Mouse (Mus musculus) heart, postnatal 4 days (tissue): Measurements from ENCODE around the gene Tsc1. TPM values are rescaled to one million over a fixed set of nuclear protein-coding genes. Genes with fewer than 3 reads are reported as not detected.

Experiments used
- DNase-seq: peaks from one replicate; pipeline ENCODE4 v3.0.0; 2021
- total RNA-seq, 2 experiments: library from RNA; stranded (reverse); gene quantifications; 2 replicates each; pipeline ENCODE4 v1.2.3; 2021

Gene Tsc1
- total RNA-seq = 10 to 100 TPM; 16.4 to 17.5 TPM

GRCm38 (mm10) chr2:28640461-28641424 lies at the start of gene Tsc1:
Gene Tsc1, plus strand, starts transcription at chr2:28641228.
- peak; percentile 96 for DNase-seq

- no peak for DNase-seq
Measured at GRCm38 (mm10) chr2:28591479-28591878, 49.5 kb upstream of the Tsc1 start.

GRCm38 (mm10) chr2:28592809-28593208 lies 48.2 kb upstream of the Tsc1 start:
- DNase-seq = peak; percentile 75

- DNase-seq = no peak
Measured at GRCm38 (mm10) chr2:28596021-28596420, 45.0 kb upstream of the Tsc1 start.

GRCm38 (mm10) chr2:28596998-28597397 lies 44.0 kb upstream of the Tsc1 start:
- no peak for DNase-seq

- DNase-seq = no peak
Measured at GRCm38 (mm10) chr2:28597733-28598547, 43.1 kb upstream of the Tsc1 start.

GRCm38 (mm10) chr2:28598692-28599568 lies 42.1 kb upstream of the Tsc1 start:
- DNase-seq = no peak

- no peak for DNase-seq
Measured at GRCm38 (mm10) chr2:28599569-28599900, 41.5 kb upstream of the Tsc1 start.

- no peak for DNase-seq
Measured at GRCm38 (mm10) chr2:28601720-28602590, 39.1 kb upstream of the Tsc1 start.

- no peak for DNase-seq
Measured at GRCm38 (mm10) chr2:28603542-28603941, 37.5 kb upstream of the Tsc1 start.

GRCm38 (mm10) chr2:28605789-28606541 lies 35.1 kb upstream of the Tsc1 start:
- DNase-seq = no peak

- no peak for DNase-seq
Measured at GRCm38 (mm10) chr2:28606601-28607340, 34.3 kb upstream of the Tsc1 start.

GRCm38 (mm10) chr2:28607341-28608165 lies 33.5 kb upstream of the Tsc1 start:
- DNase-seq = no peak

GRCm38 (mm10) chr2:28609851-28610250 lies 31.2 kb upstream of the Tsc1 start:
- DNase-seq = no peak

GRCm38 (mm10) chr2:28610716-28611406 lies 30.2 kb upstream of the Tsc1 start:
- no peak for DNase-seq

- DNase-seq = no peak
Measured at GRCm38 (mm10) chr2:28611407-28611787, 29.6 kb upstream of the Tsc1 start.

- no peak for DNase-seq
Measured at GRCm38 (mm10) chr2:28612436-28613063, 28.5 kb upstream of the Tsc1 start.

GRCm38 (mm10) chr2:28613599-28613998 lies 27.4 kb upstream of the Tsc1 start:
- DNase-seq = no peak
